ENCODE assay signal across 8 mouse cellular contexts in the genomic region with DNA sequence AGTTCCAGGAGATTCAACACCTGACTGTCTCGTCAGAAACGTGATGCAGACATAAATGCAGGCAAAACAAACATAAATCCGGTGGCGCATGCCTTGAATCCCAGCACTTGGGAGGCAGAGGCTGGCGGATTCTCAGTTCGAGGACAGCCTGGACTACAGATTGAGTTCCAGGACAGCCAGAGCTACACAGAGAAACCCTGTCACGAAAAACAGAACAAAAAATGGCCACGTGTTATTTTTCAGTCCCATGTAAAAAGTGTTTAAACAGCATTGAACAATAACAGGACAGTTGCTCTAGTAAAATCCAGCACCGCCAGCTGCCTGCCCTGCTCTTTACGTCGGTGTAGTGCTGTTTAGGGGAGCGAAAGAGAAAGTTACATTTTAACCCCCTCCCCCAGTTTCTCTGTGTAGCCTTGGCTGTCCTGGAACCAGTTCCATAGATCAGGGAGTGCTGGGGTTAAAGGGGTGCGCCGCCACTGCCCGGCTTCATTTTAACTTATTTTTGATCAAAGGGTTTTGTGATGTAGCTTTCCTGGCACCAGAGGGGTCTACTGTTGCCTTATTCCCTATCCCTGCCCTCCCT. TPM values are rescaled to one million over a fixed set of nuclear protein-coding genes. Genes with fewer than 3 reads are reported as not detected.
DNase-seq lines count a peak whose midpoint lies in the region; ATAC-seq and TF ChIP-seq lines count a peak whose summit lies in the region.

No protein-coding gene starts in this region.

- DNase-seq in cerebellum, adult 9-10 months, result peak; percentile 59
- DNase-seq in cerebellum, adult 11 months, result no peak
- DNase-seq in MN1 (ENCODE audit: low spot score), result peak; percentile 44
- DNase-seq in kidney, postnatal 0 days (ENCODE audit: low spot score), result peak; percentile 47
- DNase-seq in layer of hippocampus, postnatal 25 days (ENCODE audit: extremely low spot score in 1 of 2, low spot score in 1 of 2), result no peak
- DNase-seq in urinary bladder, adult 2 months (ENCODE audit: low spot score), result no peak

- H3K9ac ChIP-seq in forebrain, embryonic 16.5 days (replicated peaks; ENCODE audit: low read depth, low read length), result peak overlapping the region; percentile 72
- peak overlapping the region; percentile 69 for H3K9ac ChIP-seq in kidney, postnatal 0 days (ENCODE audit: low read depth, low read length)
- peak overlapping the region; percentile 92 for H3K9ac ChIP-seq in midbrain, embryonic 12.5 days (replicated peaks)

- WGBS in forebrain, embryonic 16.5 days, result under 1% methylated on average over 15 of the region's 15 CpGs
- WGBS in kidney, postnatal 0 days, result 2% methylated on average over 15 of the region's 15 CpGs
- under 1% methylated on average over 15 of the region's 15 CpGs for WGBS in midbrain, embryonic 12.5 days

- TF ChIP-seq CTCF in kidney, postnatal 0 days (IDR thresholded peaks at IDR 0.05; ENCODE audit: low read depth), result no peak

- H3K36me3 ChIP-seq in forebrain, embryonic 16.5 days (ENCODE audit: control insufficient read depth, insufficient read depth), result peaks cover 16% of the 10 kb centered on the region
- H3K36me3 ChIP-seq in kidney, postnatal 0 days (ENCODE audit: insufficient read depth, low read length), result peaks cover 20% of the 10 kb centered on the region
- H3K36me3 ChIP-seq in midbrain, embryonic 12.5 days, result peaks cover 31% of the 10 kb centered on the region

- H3K9me3 ChIP-seq in forebrain, embryonic 16.5 days (ENCODE audit: control insufficient read depth, low read length), result no peaks in the 10 kb centered on the region
- H3K9me3 ChIP-seq in kidney, postnatal 0 days (replicated peaks; ENCODE audit: low read length), result no peaks in the 10 kb centered on the region
- H3K9me3 ChIP-seq in midbrain, embryonic 12.5 days, result no peaks in the 10 kb centered on the region

- H3K4me1 ChIP-seq in forebrain, embryonic 16.5 days (replicated peaks; ENCODE audit: control insufficient read depth, insufficient read depth, low read length), result peaks cover 26% of the 10 kb centered on the region
- H3K4me1 ChIP-seq in kidney, postnatal 0 days (replicated peaks; ENCODE audit: insufficient read depth, low read length), result peaks cover 13% of the 10 kb centered on the region
- H3K4me1 ChIP-seq in midbrain, embryonic 12.5 days, result peaks cover 26% of the 10 kb centered on the region

- H3K4me2 ChIP-seq in forebrain, embryonic 16.5 days (ENCODE audit: low read length), result peak overlapping the region; percentile 85
- peak overlapping the region; percentile 91 for H3K4me2 ChIP-seq in kidney, postnatal 0 days (ENCODE audit: low read length)
- H3K4me2 ChIP-seq in midbrain, embryonic 12.5 days (replicated peaks), result peak overlapping the region; percentile 90

- H3K27me3 ChIP-seq in forebrain, embryonic 16.5 days (replicated peaks; ENCODE audit: control insufficient read depth, insufficient read depth, low read length), result no peaks in the 10 kb centered on the region
- no peaks in the 10 kb centered on the region for H3K27me3 ChIP-seq in kidney, postnatal 0 days (ENCODE audit: insufficient read depth, low read length)
- no peaks in the 10 kb centered on the region for H3K27me3 ChIP-seq in midbrain, embryonic 12.5 days

- H3K4me3 ChIP-seq in forebrain, embryonic 16.5 days (replicated peaks; ENCODE audit: low read length), result peak overlapping the region; percentile 80
- H3K4me3 ChIP-seq in kidney, postnatal 0 days (replicated peaks; ENCODE audit: low read depth, low read length), result peak overlapping the region; percentile 85
- H3K4me3 ChIP-seq in midbrain, embryonic 12.5 days, result peak overlapping the region; percentile 90

- peak overlapping the region; percentile 86 for H3K27ac ChIP-seq in forebrain, embryonic 16.5 days (ENCODE audit: low read length)
- peak overlapping the region; percentile 92 for H3K27ac ChIP-seq in kidney, postnatal 0 days
- H3K27ac ChIP-seq in midbrain, embryonic 12.5 days (replicated peaks), result peak overlapping the region; percentile 99

- ATAC-seq in forebrain, embryonic 16.5 days, result peak; percentile 9
- 0 out of 2 replicates have a peak, but pooled peaks have one; percentile 0 for ATAC-seq in kidney, postnatal 0 days (replicated peaks; ENCODE audit: low FRiP score, low read depth)
- ATAC-seq in midbrain, embryonic 12.5 days (ENCODE audit: low FRiP score, low read depth), result peak; percentile 3; the same call in 1 of the 2 replicates

RNA-seq across cellular contexts. Expression of a gene that starts 0.9 kb away (rescaled TPM):
- polyA plus RNA-seq in forebrain, embryonic 16.5 days (2015; fragmentation: Nextera tagmentation; extraction: Ambion mirVana), result 72.8 and 83.4 TPM in 2 replicates
- 19.0 and 19.4 TPM in 2 replicates for polyA plus RNA-seq in kidney, postnatal 0 days (2015; fragmentation: Nextera tagmentation; extraction: Ambion mirVana)
- 42.0 and 45.4 TPM in 2 replicates for polyA plus RNA-seq in midbrain, embryonic 12.5 days (2016; fragmentation: Nextera tagmentation; extraction: Ambion mirVana)
- total RNA-seq in layer of hippocampus, postnatal 25 days (2021), result 100 to 1,000 TPM; 145 to 159 TPM
- polyA plus RNA-seq in urinary bladder, adult 2 months (2012; rRNA removed), result 50.0 and 53.0 TPM in 2 replicates

RNA-seq across cellular contexts. Expression of a gene that starts 9.2 kb away (rescaled TPM):
- polyA plus RNA-seq in forebrain, embryonic 16.5 days (2015; fragmentation: Nextera tagmentation; extraction: Ambion mirVana), result 108 and 110 TPM in 2 replicates
- polyA plus RNA-seq in kidney, postnatal 0 days (2015; fragmentation: Nextera tagmentation; extraction: Ambion mirVana), result 120 and 131 TPM in 2 replicates
- polyA plus RNA-seq in midbrain, embryonic 12.5 days (2016; fragmentation: Nextera tagmentation; extraction: Ambion mirVana), result 164 and 178 TPM in 2 replicates
- total RNA-seq in layer of hippocampus, postnatal 25 days (2021), result 100 to 1,000 TPM; 130 to 144 TPM
- polyA plus RNA-seq in urinary bladder, adult 2 months (2012; rRNA removed), result 109 and 140 TPM in 2 replicates

RNA-seq across cellular contexts. Expression of a gene that starts 10.7 kb away (rescaled TPM):
- 144 and 153 TPM in 2 replicates for polyA plus RNA-seq in forebrain, embryonic 16.5 days (2015; fragmentation: Nextera tagmentation; extraction: Ambion mirVana)
- polyA plus RNA-seq in kidney, postnatal 0 days (2015; fragmentation: Nextera tagmentation; extraction: Ambion mirVana), result 116 and 125 TPM in 2 replicates
- 137 and 146 TPM in 2 replicates for polyA plus RNA-seq in midbrain, embryonic 12.5 days (2016; fragmentation: Nextera tagmentation; extraction: Ambion mirVana)
- 100 to 1,000 TPM; 116 to 128 TPM for total RNA-seq in layer of hippocampus, postnatal 25 days (2021)
- 113 and 136 TPM in 2 replicates for polyA plus RNA-seq in urinary bladder, adult 2 months (2012; rRNA removed)

RNA-seq across cellular contexts. Expression of a gene that starts 21.5 kb away (rescaled TPM):
- polyA plus RNA-seq in forebrain, embryonic 16.5 days (2015; fragmentation: Nextera tagmentation; extraction: Ambion mirVana), result not detected in 2 replicates
- polyA plus RNA-seq in kidney, postnatal 0 days (2015; fragmentation: Nextera tagmentation; extraction: Ambion mirVana), result not detected in 2 replicates
- polyA plus RNA-seq in midbrain, embryonic 12.5 days (2016; fragmentation: Nextera tagmentation; extraction: Ambion mirVana), result not detected in 2 replicates
- not detected for total RNA-seq in layer of hippocampus, postnatal 25 days (2021)
- 0.04 TPM in 1 of 2 replicates, not detected in the other for polyA plus RNA-seq in urinary bladder, adult 2 months (2012; rRNA removed)

RNA-seq across cellular contexts. Expression of a gene that starts 24.0 kb away (rescaled TPM):
- 61.7 and 78.3 TPM in 2 replicates for polyA plus RNA-seq in forebrain, embryonic 16.5 days (2015; fragmentation: Nextera tagmentation; extraction: Ambion mirVana)
- polyA plus RNA-seq in kidney, postnatal 0 days (2015; fragmentation: Nextera tagmentation; extraction: Ambion mirVana), result 35.2 and 38.5 TPM in 2 replicates
- 40.7 and 41.6 TPM in 2 replicates for polyA plus RNA-seq in midbrain, embryonic 12.5 days (2016; fragmentation: Nextera tagmentation; extraction: Ambion mirVana)
- 10 to 100 TPM; 19.7 to 27.8 TPM for total RNA-seq in layer of hippocampus, postnatal 25 days (2021)
- polyA plus RNA-seq in urinary bladder, adult 2 months (2012; rRNA removed), result 38.9 and 54.7 TPM in 2 replicates

Comparison
In these comparisons a context has a peak if more than half of its experiments do, and no peak if none do; other contexts are left out.
1. DNase-seq: peak in cerebellum, adult 9-10 months (single experiment), MN1 (single experiment) and kidney, postnatal 0 days (single experiment); none in cerebellum, adult 11 months (single experiment), layer of hippocampus, postnatal 25 days (0 of 2) and urinary bladder, adult 2 months (single experiment).
2. Peak in every context shown above with its lines, with median percentiles within 50 percentile points of each other: ATAC-seq, H3K27ac ChIP-seq, H3K4me2 ChIP-seq, H3K4me3 ChIP-seq and H3K9ac ChIP-seq.